Mouse (Mus musculus): ENCODE results near the gene Kcnip3.

GRCm38 (mm10) chr2:127525004-127525775 is 3.3 kb upstream of the Kcnip3 start:
- TF ChIP-seq CTCF (IDR thresholded peaks at IDR 0.05; ENCODE audit: low read depth) = no peak
- TF ChIP-seq EP300 (optimal IDR thresholded peaks at IDR 0.05) = no peak
